Mouse (Mus musculus): Measurements from ENCODE around the gene Cnot6. TPM values are rescaled to one million over a fixed set of nuclear protein-coding genes. Genes with fewer than 3 reads are reported as not detected.

Cnot6 gene
- total RNA-seq, 2 experiments from 2014 or later, result 48.3 to 48.8 TPM

DNA sequence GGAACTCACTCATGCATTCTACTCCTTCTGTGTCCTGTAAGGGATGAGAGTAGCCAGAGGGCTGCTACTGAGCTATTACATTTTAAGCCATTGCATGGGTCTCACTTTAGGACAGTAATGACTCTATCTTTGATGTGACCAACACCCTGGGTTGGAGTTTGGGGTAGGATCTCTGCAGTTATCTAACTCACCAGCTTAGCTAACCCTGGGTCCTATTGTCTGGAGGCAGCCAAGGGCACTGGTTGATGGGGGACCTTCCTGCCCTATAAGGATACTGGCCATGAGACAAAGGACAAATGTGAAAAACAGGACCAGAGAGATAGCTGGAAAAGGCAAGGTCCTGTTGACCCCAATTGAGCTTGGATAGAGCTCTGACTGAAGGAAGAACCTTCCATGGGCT is 57.0 kb downstream of the Cnot6 start:
- DNase-seq (ENCODE audit: low spot score in 2 of 2), result no peak

- DNase-seq (ENCODE audit: low spot score in 2 of 2), result no peak
Observed at GRCm38 (mm10) chr11:49654651-49655050, 57.9 kb downstream of the Cnot6 start.

- DNase-seq (ENCODE audit: low spot score in 2 of 2), result no peak
Observed at GRCm38 (mm10) chr11:49653079-49653408, 59.5 kb downstream of the Cnot6 start.

GRCm38 (mm10) chr11:49652401-49653078 is 60.0 kb downstream of the Cnot6 start:
- DNase-seq (ENCODE audit: low spot score in 2 of 2), result peak; percentile 74 to 93

DNA sequence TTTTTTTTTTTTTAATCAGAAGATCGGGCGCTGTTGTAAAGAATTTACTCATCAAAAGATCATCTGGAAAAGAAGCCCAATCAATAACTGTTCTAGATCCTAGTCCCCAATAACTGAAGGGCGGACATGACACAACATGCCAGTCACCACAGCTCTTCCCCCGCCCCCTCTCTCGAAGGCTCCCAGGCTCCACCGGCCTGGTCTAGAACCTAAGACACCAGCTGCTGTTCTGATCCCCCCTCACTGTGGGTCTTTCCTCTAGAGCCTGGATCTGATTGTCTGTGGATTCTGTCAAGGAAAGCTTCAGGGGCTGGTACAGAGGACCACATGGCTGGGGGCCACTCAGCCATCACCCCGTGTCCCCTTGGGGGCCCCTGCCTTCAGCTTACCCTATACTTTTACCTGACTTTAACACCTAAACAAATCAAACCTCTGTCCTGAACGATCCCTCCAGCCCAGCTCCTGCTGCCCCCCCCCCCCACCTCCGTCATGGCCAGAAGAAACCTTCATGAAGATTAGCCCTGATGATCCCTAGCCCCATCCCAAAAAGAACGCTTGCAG is 60.7 kb downstream of the Cnot6 start:
- no peak for DNase-seq (ENCODE audit: low spot score in 2 of 2)

- peak in 1 of 2 experiments; percentile 61 for DNase-seq (ENCODE audit: low spot score in 2 of 2)
Observed at GRCm38 (mm10) chr11:49650994-49651761, 61.3 kb downstream of the Cnot6 start.

- no peak for DNase-seq (ENCODE audit: low spot score in 2 of 2)
Observed at GRCm38 (mm10) chr11:49650113-49650993, 62.2 kb downstream of the Cnot6 start.

DNA sequence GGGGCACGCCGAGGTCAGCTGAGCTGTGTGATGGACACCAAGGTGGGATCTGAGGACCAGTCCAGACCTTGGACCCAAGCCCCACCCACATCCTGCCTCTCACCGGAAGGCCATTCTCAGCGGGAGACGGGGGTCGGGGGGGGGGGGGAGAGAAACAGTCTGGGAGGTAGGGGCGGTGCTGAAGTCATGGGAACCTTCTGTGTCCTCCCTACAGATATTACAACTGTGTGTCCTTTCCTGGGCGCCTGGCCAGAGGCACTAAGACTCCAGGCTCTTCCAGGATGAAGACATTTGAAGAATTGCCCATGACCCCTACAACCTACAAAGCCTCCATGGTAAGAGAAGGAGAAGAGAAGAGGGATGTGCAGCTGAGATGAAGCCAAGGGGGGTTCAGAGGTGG is 66.8 kb downstream of the Cnot6 start:
- DNase-seq (ENCODE audit: low spot score in 2 of 2), result no peak

DNA sequence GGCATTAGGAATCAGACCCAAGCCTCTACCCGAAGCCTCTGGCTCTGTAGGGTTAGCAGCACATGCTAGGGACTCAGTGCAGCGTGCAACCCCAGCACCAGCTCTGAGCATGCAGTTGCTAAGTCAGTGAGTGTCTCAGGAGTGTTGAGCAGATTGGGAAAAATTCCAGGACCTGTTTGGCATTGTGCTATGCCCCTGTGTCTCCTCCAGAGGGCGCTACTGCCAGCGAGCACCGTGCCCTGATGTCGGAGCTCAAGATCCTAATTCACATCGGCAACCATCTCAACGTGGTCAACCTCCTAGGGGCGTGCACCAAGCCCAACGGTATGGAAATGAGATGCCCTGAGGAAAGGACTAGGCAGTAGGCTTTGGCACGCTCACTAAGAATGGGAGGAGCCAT is 76.1 kb downstream of the Cnot6 start:
- DNase-seq (ENCODE audit: low spot score in 2 of 2), result no peak

GRCm38 (mm10) chr11:49635671-49636070 is 76.9 kb downstream of the Cnot6 start:
- no peak for DNase-seq (ENCODE audit: low spot score in 2 of 2)

GRCm38 (mm10) chr11:49634101-49634500 is 78.4 kb downstream of the Cnot6 start:
- no peak for DNase-seq (ENCODE audit: low spot score in 2 of 2)

GRCm38 (mm10) chr11:49632256-49632655 is 80.3 kb downstream of the Cnot6 start:
- DNase-seq (ENCODE audit: low spot score in 2 of 2), result no peak

GRCm38 (mm10) chr11:49631154-49631553 is 81.4 kb downstream of the Cnot6 start:
- DNase-seq (ENCODE audit: low spot score in 2 of 2), result no peak

DNA sequence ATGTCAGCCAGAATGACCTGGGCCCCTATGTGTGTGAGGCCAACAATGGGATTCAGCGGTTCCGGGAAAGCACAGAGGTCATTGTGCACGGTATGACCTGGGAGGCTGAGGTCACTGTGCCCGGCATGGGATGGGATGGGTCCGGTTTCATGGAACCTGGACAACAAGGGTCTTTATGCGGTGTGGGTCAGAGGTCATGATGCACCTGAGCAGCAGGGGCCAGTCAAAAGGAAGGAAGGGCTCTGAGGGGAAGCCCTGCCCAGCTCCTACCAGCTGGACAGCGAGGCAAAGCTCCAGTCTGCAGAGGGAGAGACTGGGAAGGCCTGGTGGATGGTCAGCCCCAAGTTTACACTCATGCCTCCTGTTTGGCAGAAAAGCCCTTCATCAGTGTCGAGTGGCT is 85.8 kb downstream of the Cnot6 start:
- DNase-seq (ENCODE audit: low spot score in 2 of 2), result no peak

GRCm38 (mm10) chr11:49625863-49626262 is 86.7 kb downstream of the Cnot6 start:
- DNase-seq (ENCODE audit: low spot score in 2 of 2), result no peak

DNA sequence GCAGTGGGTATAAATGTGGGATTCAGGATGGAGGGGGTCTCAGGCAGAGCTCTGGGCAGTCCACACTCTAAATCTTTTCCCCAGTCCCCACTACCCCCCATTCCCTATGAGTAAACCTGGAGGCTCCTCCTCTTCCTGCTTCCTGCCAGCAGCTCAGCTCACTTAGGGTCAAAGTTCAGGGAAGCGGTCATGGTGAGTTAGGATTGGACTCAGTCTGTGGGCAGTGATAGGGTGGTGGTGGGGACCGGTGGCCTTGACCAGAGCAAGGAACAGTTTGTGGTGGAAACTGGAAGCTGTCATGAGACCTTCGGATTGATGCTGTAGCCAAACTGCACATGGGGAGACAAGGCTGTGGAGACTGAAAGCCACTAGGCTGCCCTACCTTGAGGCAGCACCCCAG is 88.4 kb downstream of the Cnot6 start:
- DNase-seq (ENCODE audit: low spot score in 2 of 2), result no peak

DNA sequence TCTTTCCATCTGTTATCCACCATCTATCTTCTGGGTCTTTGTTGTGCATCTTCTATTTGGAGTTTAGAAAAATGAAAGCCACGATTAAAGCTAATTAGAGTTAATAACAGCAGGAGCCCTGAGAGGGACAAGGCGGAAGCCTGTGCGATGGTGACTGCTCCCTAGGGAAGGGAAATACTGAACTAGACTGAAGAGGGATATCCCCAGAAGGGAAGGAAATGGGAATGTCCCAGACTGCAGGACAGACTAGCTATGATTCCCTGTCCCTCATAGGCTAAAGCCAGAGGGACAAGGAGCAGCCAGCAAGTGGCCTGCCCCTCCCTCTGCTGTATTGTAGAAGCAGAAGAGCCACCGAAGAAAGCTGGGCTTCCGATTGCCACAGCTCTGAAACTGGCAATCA is 90.6 kb downstream of the Cnot6 start:
- DNase-seq (ENCODE audit: low spot score in 2 of 2), result no peak
